Mouse (Mus musculus): ENCODE measurements around the gene Gm8909. TPM values are rescaled to one million over a fixed set of nuclear protein-coding genes. Genes with fewer than 3 reads are reported as not detected.

The Gm8909 gene
- not detected in 2 replicates for polyA plus RNA-seq (2012)

GRCm38 (mm10) chr17:36168039-36168652, at the start of gene Gm8909:
Gene Gm8909, minus strand, starts transcription at chr17:36168537.

GRCm38 (mm10) chr17:36190169-36190507, 21.8 kb upstream of the Gm8909 start, which contains the start of gene H2-T3:
Gene H2-T3, minus strand, starts transcription at chr17:36190287.

GRCm38 (mm10) chr17:36128968-36129817, 39.1 kb downstream of the Gm8909 start, which contains the start of gene Gm7030:
Gene Gm7030, minus strand, starts transcription at chr17:36129425.

GRCm38 (mm10) chr17:36121352-36122020, 46.9 kb downstream of the Gm8909 start, which contains the start of gene Gm19684:
Gene Gm19684, plus strand, starts transcription at chr17:36121678.

Other genes starting within 250 kb of the Gm8909 start
- gene Abcf1, start 198.8 kb downstream of the Gm8909 start, polyA plus RNA-seq (2012), result 147 and 199 TPM in 2 replicates
- gene Gnl1, start 188.7 kb downstream of the Gm8909 start, polyA plus RNA-seq (2012), result 103 and 140 TPM in 2 replicates
- gene Prr3, start 188.3 kb downstream of the Gm8909 start, polyA plus RNA-seq (2012), result 43.9 and 60.7 TPM in 2 replicates
- gene H2-T24, start 148.0 kb downstream of the Gm8909 start, polyA plus RNA-seq (2012), result 0.94 and 2.0 TPM in 2 replicates
- 172 and 205 TPM in 2 replicates for gene H2-T23, start 135.7 kb downstream of the Gm8909 start, polyA plus RNA-seq (2012)
- gene H2-T22, start 125.8 kb downstream of the Gm8909 start, polyA plus RNA-seq (2012), result 22.4 and 24.0 TPM in 2 replicates
- 0.03 TPM in 1 of 2 replicates, not detected in the other for gene Gm6034, start 125.6 kb downstream of the Gm8909 start, polyA plus RNA-seq (2012)
- gene Gm11127, start 110.2 kb downstream of the Gm8909 start, polyA plus RNA-seq (2012), result 0.09 TPM in 1 of 2 replicates, not detected in the other
- 0.06 TPM in 1 of 2 replicates, not detected in the other for gene Gm19684, start 46.9 kb downstream of the Gm8909 start, polyA plus RNA-seq (2012)
- gene Gm7030, start 39.1 kb downstream of the Gm8909 start, polyA plus RNA-seq (2012), result not detected in 2 replicates
- gene H2-T3, start 21.8 kb upstream of the Gm8909 start, polyA plus RNA-seq (2012), result 0.16 TPM in 1 of 2 replicates, not detected in the other
- 86.1 and 97.9 TPM in 2 replicates for gene Rpp21, start 89.5 kb upstream of the Gm8909 start, polyA plus RNA-seq (2012)
- gene Trim39, start 103.7 kb upstream of the Gm8909 start, polyA plus RNA-seq (2012), result 10.1 and 14.0 TPM in 2 replicates
- gene H2-M10.2, start 118.0 kb upstream of the Gm8909 start, polyA plus RNA-seq (2012), result not detected in 2 replicates
- not detected in 2 replicates for gene H2-M10.1, start 157.6 kb upstream of the Gm8909 start, polyA plus RNA-seq (2012)
- gene H2-M10.3, start 199.9 kb upstream of the Gm8909 start, polyA plus RNA-seq (2012), result not detected in 2 replicates